8 mouse cellular contexts compared by ENCODE assay signal in genomic region chr13:109260796-109261516, GRCm38 (mm10).
DNase-seq lines count a peak whose midpoint lies in the region; ATAC-seq and TF ChIP-seq lines count a peak whose summit lies in the region.

No protein-coding gene starts in this region.

- peak overlapping the region; percentile 53 for H3K4me3 ChIP-seq in kidney, embryonic 16.5 days (ENCODE audit: low read length)
- H3K4me3 ChIP-seq in bone marrow, adult 2 months (replicated peaks; ENCODE audit: control insufficient read depth, low read depth, low read length), result peak overlapping the region; percentile 2
- H3K4me3 ChIP-seq in hindbrain, embryonic 11.5 days (ENCODE audit: low read depth, low read length), result peak overlapping the region; percentile 44
- peak overlapping the region; percentile 64 for H3K4me3 ChIP-seq in midbrain, embryonic 10.5 days

- no peaks in the 10 kb centered on the region for H3K9me3 ChIP-seq in kidney, embryonic 16.5 days (ENCODE audit: low read length)
- no peaks in the 10 kb centered on the region for H3K9me3 ChIP-seq in hindbrain, embryonic 11.5 days (ENCODE audit: control insufficient read depth, low read length)
- no peaks in the 10 kb centered on the region for H3K9me3 ChIP-seq in midbrain, embryonic 10.5 days (replicated peaks)

- H3K4me1 ChIP-seq in kidney, embryonic 16.5 days (ENCODE audit: insufficient read depth, low read length), result peaks cover 14% of the 10 kb centered on the region
- no peaks in the 10 kb centered on the region; the same call in 1 of the 2 replicates for H3K4me1 ChIP-seq in bone marrow, adult 2 months (ENCODE audit: control insufficient read depth, insufficient read depth, low read length)
- no peaks in the 10 kb centered on the region for H3K4me1 ChIP-seq in hindbrain, embryonic 11.5 days (replicated peaks; ENCODE audit: control insufficient read depth, insufficient read depth, low read length)
- peaks cover 36% of the 10 kb centered on the region for H3K4me1 ChIP-seq in midbrain, embryonic 10.5 days

- TF ChIP-seq POLR2A in bone marrow, adult 2 months (IDR thresholded peaks at IDR 0.05; ENCODE audit: borderline replicate concordance, control insufficient read depth, low read depth, low read length), result no peak

- no peaks in the 10 kb centered on the region for H3K36me3 ChIP-seq in kidney, embryonic 16.5 days (ENCODE audit: insufficient read depth, low read length)
- H3K36me3 ChIP-seq in hindbrain, embryonic 11.5 days (ENCODE audit: control insufficient read depth, insufficient read depth, low read length), result no peaks in the 10 kb centered on the region
- H3K36me3 ChIP-seq in midbrain, embryonic 10.5 days, result no peaks in the 10 kb centered on the region

- TF ChIP-seq CTCF in bone marrow, adult 2 months (IDR thresholded peaks at IDR 0.05; ENCODE audit: control insufficient read depth, insufficient read depth, low read length), result no peak

- H3K9ac ChIP-seq in kidney, embryonic 16.5 days (replicated peaks; ENCODE audit: low read length), result peak overlapping the region; percentile 74
- peak overlapping the region; percentile 67; the same call in 1 of the 2 replicates for H3K9ac ChIP-seq in hindbrain, embryonic 11.5 days (ENCODE audit: low read depth, low read length)

- peak; percentile 73 for ATAC-seq in kidney, embryonic 16.5 days (ENCODE audit: low FRiP score, low TSS enrichment)
- ATAC-seq in hindbrain, embryonic 11.5 days (ENCODE audit: low FRiP score), result peak; percentile 80
- ATAC-seq in activated CD4-positive, CD25-positive, alpha-beta regulatory T cell, adult 4 months, result no peak

- peak overlapping the region; percentile 81 for H3K4me2 ChIP-seq in kidney, embryonic 16.5 days (replicated peaks; ENCODE audit: low read depth, low read length)
- H3K4me2 ChIP-seq in hindbrain, embryonic 11.5 days (replicated peaks; ENCODE audit: low read depth, low read length), result peak overlapping the region; percentile 75

- H3K27ac ChIP-seq in kidney, embryonic 16.5 days (ENCODE audit: low read length), result peak overlapping the region; percentile 89
- H3K27ac ChIP-seq in bone marrow, adult 2 months (ENCODE audit: control insufficient read depth, insufficient read depth, low read depth, low read length, poor library complexity), result no peak overlapping the region
- H3K27ac ChIP-seq in hindbrain, embryonic 11.5 days (ENCODE audit: low read depth, low read length), result peak overlapping the region; percentile 68; the same call in 1 of the 2 replicates
- peak overlapping the region; percentile 91 for H3K27ac ChIP-seq in midbrain, embryonic 10.5 days (replicated peaks)

- no peaks in the 10 kb centered on the region for H3K27me3 ChIP-seq in kidney, embryonic 16.5 days (ENCODE audit: insufficient read depth, low read length)
- H3K27me3 ChIP-seq in hindbrain, embryonic 11.5 days (ENCODE audit: control insufficient read depth, insufficient read depth, low read length), result no peaks in the 10 kb centered on the region
- no peaks in the 10 kb centered on the region for H3K27me3 ChIP-seq in midbrain, embryonic 10.5 days (ENCODE audit: low read depth, poor library complexity, severe bottlenecking)

- 2% methylated on average over 17 of the region's 17 CpGs for WGBS in kidney, embryonic 16.5 days
- 3% methylated on average over 17 of the region's 17 CpGs for WGBS in bone marrow, adult 2 months
- 1% methylated on average over 17 of the region's 17 CpGs for WGBS in hindbrain, embryonic 11.5 days
- WGBS in midbrain, embryonic 10.5 days, result 1% methylated on average over 17 of the region's 17 CpGs

- no peak for DNase-seq in kidney, adult 9 months
- DNase-seq in hindbrain, embryonic 11.5 days (ENCODE audit: low spot score), result peak; percentile 70
- DNase-seq in midbrain, embryonic 10.5 days (ENCODE audit: low spot score), result peak; percentile 20
- DNase-seq in cerebellum, adult 18-20 months, result no peak
- no peak for DNase-seq in frontal cortex, postnatal 14 days (ENCODE audit: low spot score in 2 of 2)

Comparison
In these comparisons a context has a peak if more than half of its experiments do, and no peak if none do; other contexts are left out.
1. H3K4me3 ChIP-seq: peak in every context shown above with its lines; median percentile 64 in midbrain, embryonic 10.5 days; 53 in kidney, embryonic 16.5 days; 44 in hindbrain, embryonic 11.5 days; 2 in bone marrow, adult 2 months.
2. DNase-seq: peak in hindbrain, embryonic 11.5 days (single experiment) and midbrain, embryonic 10.5 days (single experiment); none in kidney, adult 9 months (single experiment), cerebellum, adult 18-20 months (0 of 2) and frontal cortex, postnatal 14 days (0 of 2).